8 mouse cellular contexts compared by ENCODE assay signal in the genomic region with DNA sequence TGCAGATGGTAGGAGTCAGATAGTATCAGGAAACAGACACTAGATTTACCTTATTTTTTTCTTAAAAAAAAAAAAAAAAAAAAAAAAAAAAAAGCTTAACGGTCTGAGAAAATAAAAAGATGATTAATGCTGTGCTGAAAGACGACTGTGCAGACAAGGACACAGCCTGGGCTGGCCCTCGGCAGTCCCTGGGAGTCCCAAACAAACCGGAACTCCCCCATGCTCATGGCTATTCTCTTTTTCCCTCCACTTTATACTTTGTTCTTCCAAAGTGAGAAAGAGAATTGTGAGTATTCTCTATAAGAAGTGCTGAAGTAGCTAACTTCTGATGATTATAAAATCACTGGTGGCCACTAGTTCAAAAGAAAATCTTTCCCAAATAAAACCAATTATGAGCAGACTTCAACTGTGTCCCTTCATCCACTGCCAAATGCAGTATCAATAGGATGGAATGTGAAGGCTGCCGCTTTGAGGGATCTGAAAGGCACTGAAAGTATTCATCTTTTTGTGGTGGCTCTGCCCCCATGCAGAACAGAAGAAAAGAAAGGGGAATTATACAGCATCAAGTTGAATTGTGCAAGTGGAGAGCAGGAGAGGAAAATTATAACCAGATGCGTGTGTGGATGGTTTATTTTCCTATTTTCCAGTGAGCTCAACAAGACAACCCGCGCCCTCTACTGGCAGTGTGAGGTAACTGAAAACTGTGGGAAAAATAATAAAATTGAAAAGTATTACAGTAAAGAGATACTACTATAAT. TPM values are rescaled to one million over a fixed set of nuclear protein-coding genes. Genes with fewer than 3 reads are reported as not detected.
DNase-seq lines count a peak whose midpoint lies in the region; ATAC-seq and TF ChIP-seq lines count a peak whose summit lies in the region.

No protein-coding gene starts in this region.

- no peak overlapping the region for H3K9ac ChIP-seq in forebrain, embryonic 13.5 days
- no peak overlapping the region for H3K9ac ChIP-seq in limb, embryonic 13.5 days
- H3K9ac ChIP-seq in midbrain, embryonic 14.5 days (replicated peaks; ENCODE audit: low read length) = no peak overlapping the region; the same call in 1 of the 2 replicates
- no peak overlapping the region for H3K9ac ChIP-seq in stomach, postnatal 0 days (ENCODE audit: low read length)

- TF ChIP-seq CTCF in stomach, postnatal 0 days (IDR thresholded peaks at IDR 0.05; ENCODE audit: low read depth) = peak; percentile 86

- peak; percentile 22 for DNase-seq in ovary, postnatal 36 days (ENCODE audit: low spot score)
- no peak for DNase-seq in ovary, adult 18-20 months (ENCODE audit: low spot score)
- DNase-seq in cerebellum, adult 11 months = peak; percentile 28
- peak; percentile 72 for DNase-seq in induced T-regulatory cell, adult 2 months (ENCODE audit: low read depth)
- peak; percentile 88 for DNase-seq in midbrain, embryonic 14.5 days
- peak; percentile 47 for DNase-seq in stomach, postnatal 0 days (ENCODE audit: low spot score)

- H3K4me3 ChIP-seq in forebrain, embryonic 13.5 days = 0 out of 2 replicates have a peak overlapping the region, but pooled peaks have one; percentile 18
- no peak overlapping the region for H3K4me3 ChIP-seq in limb, embryonic 13.5 days
- H3K4me3 ChIP-seq in midbrain, embryonic 14.5 days (replicated peaks; ENCODE audit: low read depth, low read length) = no peak overlapping the region
- no peak overlapping the region for H3K4me3 ChIP-seq in stomach, postnatal 0 days (ENCODE audit: low read depth, low read length)

- TF ChIP-seq EP300 in stomach, postnatal 0 days (optimal IDR thresholded peaks at IDR 0.05) = no peak

- WGBS in forebrain, embryonic 13.5 days = under 1% methylated on average over 8 of the region's 8 CpGs
- WGBS in limb, embryonic 13.5 days = 6% methylated on average over 8 of the region's 8 CpGs
- 3% methylated on average over 8 of the region's 8 CpGs for WGBS in midbrain, embryonic 14.5 days
- 12% methylated on average over 8 of the region's 8 CpGs for WGBS in stomach, postnatal 0 days

- H3K36me3 ChIP-seq in forebrain, embryonic 13.5 days (ENCODE audit: poor library complexity, severe bottlenecking) = no peaks in the 10 kb centered on the region
- no peaks in the 10 kb centered on the region for H3K36me3 ChIP-seq in limb, embryonic 13.5 days
- H3K36me3 ChIP-seq in midbrain, embryonic 14.5 days (ENCODE audit: control insufficient read depth, insufficient read depth, low read length) = no peaks in the 10 kb centered on the region
- no peaks in the 10 kb centered on the region for H3K36me3 ChIP-seq in stomach, postnatal 0 days (ENCODE audit: control insufficient read depth, insufficient read depth, low read length)

- H3K9me3 ChIP-seq in forebrain, embryonic 13.5 days (replicated peaks) = no peaks in the 10 kb centered on the region
- H3K9me3 ChIP-seq in limb, embryonic 13.5 days = no peaks in the 10 kb centered on the region
- no peaks in the 10 kb centered on the region for H3K9me3 ChIP-seq in midbrain, embryonic 14.5 days (ENCODE audit: control insufficient read depth, low read length)
- H3K9me3 ChIP-seq in stomach, postnatal 0 days (ENCODE audit: control insufficient read depth, low read length) = no peaks in the 10 kb centered on the region

- peaks cover 30% of the 10 kb centered on the region for H3K4me1 ChIP-seq in forebrain, embryonic 13.5 days
- H3K4me1 ChIP-seq in limb, embryonic 13.5 days = no peaks in the 10 kb centered on the region
- peaks cover 9% of the 10 kb centered on the region; the same call in 1 of the 2 replicates for H3K4me1 ChIP-seq in midbrain, embryonic 14.5 days (ENCODE audit: control insufficient read depth, insufficient read depth, low read length)
- H3K4me1 ChIP-seq in stomach, postnatal 0 days (replicated peaks; ENCODE audit: control insufficient read depth, insufficient read depth) = no peaks in the 10 kb centered on the region

- H3K27ac ChIP-seq in forebrain, embryonic 13.5 days = peak overlapping the region; percentile 75
- H3K27ac ChIP-seq in limb, embryonic 13.5 days = no peak overlapping the region
- no peak overlapping the region for H3K27ac ChIP-seq in midbrain, embryonic 14.5 days (replicated peaks; ENCODE audit: low read depth, low read length)
- H3K27ac ChIP-seq in stomach, postnatal 0 days (replicated peaks) = no peak overlapping the region

- no peaks in the 10 kb centered on the region for H3K27me3 ChIP-seq in forebrain, embryonic 13.5 days
- H3K27me3 ChIP-seq in limb, embryonic 13.5 days = no peaks in the 10 kb centered on the region
- H3K27me3 ChIP-seq in midbrain, embryonic 14.5 days (ENCODE audit: control insufficient read depth, insufficient read depth, low read length) = no peaks in the 10 kb centered on the region
- no peaks in the 10 kb centered on the region for H3K27me3 ChIP-seq in stomach, postnatal 0 days (ENCODE audit: control insufficient read depth, insufficient read depth, low read length)

- peak overlapping the region; percentile 51 for H3K4me2 ChIP-seq in forebrain, embryonic 13.5 days
- peak overlapping the region; percentile 46 for H3K4me2 ChIP-seq in limb, embryonic 13.5 days (replicated peaks)
- H3K4me2 ChIP-seq in midbrain, embryonic 14.5 days (ENCODE audit: low read length) = peak overlapping the region; percentile 47
- H3K4me2 ChIP-seq in stomach, postnatal 0 days (replicated peaks; ENCODE audit: low read depth) = no peak overlapping the region

- peak; percentile 81 for ATAC-seq in forebrain, embryonic 13.5 days
- ATAC-seq in limb, embryonic 13.5 days (ENCODE audit: low FRiP score, low read depth) = peak; percentile 79
- peak; percentile 60 for ATAC-seq in midbrain, embryonic 14.5 days (ENCODE audit: low FRiP score, low TSS enrichment)
- ATAC-seq in stomach, postnatal 0 days (ENCODE audit: low FRiP score, low TSS enrichment) = no peak

RNA-seq across cellular contexts. Expression of gene Adgrv1, which starts 8.5 kb away (rescaled TPM):
- 31.3 and 36.8 TPM in 2 replicates for polyA plus RNA-seq in forebrain, embryonic 13.5 days (2015; fragmentation: Nextera tagmentation; extraction: Ambion mirVana)
- polyA plus RNA-seq in limb, embryonic 13.5 days (2015; fragmentation: Nextera tagmentation; extraction: Ambion mirVana) = 0.89 TPM in 2 replicates
- polyA plus RNA-seq in midbrain, embryonic 14.5 days (2014; fragmentation: Nextera tagmentation; extraction: Ambion mirVana) = 9.4 and 16.7 TPM in 2 replicates
- polyA plus RNA-seq in stomach, postnatal 0 days (2015; fragmentation: Nextera tagmentation; extraction: Ambion mirVana) = 1.3 and 1.4 TPM in 2 replicates

RNA-seq across cellular contexts. Expression of gene Lysmd3, which starts 16.0 kb away (rescaled TPM):
- 20.7 and 22.0 TPM in 2 replicates for polyA plus RNA-seq in forebrain, embryonic 13.5 days (2015; fragmentation: Nextera tagmentation; extraction: Ambion mirVana)
- polyA plus RNA-seq in limb, embryonic 13.5 days (2015; fragmentation: Nextera tagmentation; extraction: Ambion mirVana) = 29.5 and 31.2 TPM in 2 replicates
- 16.6 and 25.8 TPM in 2 replicates for polyA plus RNA-seq in midbrain, embryonic 14.5 days (2014; fragmentation: Nextera tagmentation; extraction: Ambion mirVana)
- 14.2 and 16.2 TPM in 2 replicates for polyA plus RNA-seq in stomach, postnatal 0 days (2015; fragmentation: Nextera tagmentation; extraction: Ambion mirVana)
